Comparison of ENCODE assay signal across 21 mouse cellular contexts in genomic region chr13:10210522-10211244, GRCm38 (mm10).
DNase-seq lines count a peak whose midpoint lies in the region; ATAC-seq and TF ChIP-seq lines count a peak whose summit lies in the region.
"Had no signal": no experiment of that assay in that cellular context is flagged by ENCODE, and none has a peak within 500 bp of the region (broad histone marks: within the 10 kb centered on the region; RNA-seq: fewer than 3 reads in every experiment).

No protein-coding gene starts in this region.

- DNase-seq in spleen, adult 2 months (ENCODE audit: low read depth in 1 of 2, low spot score in 2 of 2), result no peak
- no peak for DNase-seq in spleen, postnatal 4 days (ENCODE audit: low spot score in 2 of 2)
- no peak for DNase-seq in heart, adult 11 months
- DNase-seq in lung, postnatal 0 days (ENCODE audit: low spot score), result no peak
- DNase-seq in lung, postnatal 10 days, result no peak
- DNase-seq: adrenal gland, postnatal 25 days; cerebellum, adult 9-11 months; forebrain, postnatal 0 days; heart, postnatal 14 days; kidney, postnatal 36 days; layer of hippocampus, postnatal 36 days; lung, adult 18-20 months; midbrain, embryonic 14.5 days had no signal

- TF ChIP-seq POLR2A in spleen, adult 2 months (IDR thresholded peaks at IDR 0.05; ENCODE audit: low read depth, low read length), result no peak

- no peak overlapping the region for H3K9ac ChIP-seq in lung, postnatal 0 days (replicated peaks; ENCODE audit: low read depth)
- H3K9ac ChIP-seq: embryonic facial prominence, embryonic 12.5 days; forebrain, postnatal 0 days; heart, embryonic 13.5 days; hindbrain, embryonic 12.5 days; limb, embryonic 12.5 days; liver, embryonic 12.5 days; neural tube, embryonic 13.5 days had no signal

- no peak overlapping the region for H3K4me2 ChIP-seq in lung, postnatal 0 days (replicated peaks; ENCODE audit: low read depth, low read length)
- H3K4me2 ChIP-seq: embryonic facial prominence, embryonic 12.5 days; heart, embryonic 13.5 days; hindbrain, embryonic 12.5 days; limb, embryonic 12.5 days; liver, embryonic 12.5 days; neural tube, embryonic 13.5 days had no signal

- no peaks in the 10 kb centered on the region for H3K9me3 ChIP-seq in lung, postnatal 0 days (ENCODE audit: low read length)
- H3K9me3 ChIP-seq: embryonic facial prominence, embryonic 12.5 days; heart, embryonic 13.5 days; hindbrain, embryonic 12.5 days; limb, embryonic 12.5 days; liver, embryonic 12.5 days; neural tube, embryonic 13.5 days had no signal

- TF ChIP-seq EP300 in lung, postnatal 0 days (IDR thresholded peaks at IDR 0.05), result no peak

- peak overlapping the region; percentile 81 for H3K27ac ChIP-seq in spleen, adult 2 months (ENCODE audit: insufficient read depth, low read length)
- H3K27ac ChIP-seq in lung, postnatal 0 days (ENCODE audit: low read length), result no peak overlapping the region
- H3K27ac ChIP-seq: embryonic facial prominence, embryonic 12.5 days; heart, embryonic 13.5 days; hindbrain, embryonic 12.5 days; limb, embryonic 12.5 days; liver, embryonic 12.5 days; neural tube, embryonic 13.5 days had no signal

- no peaks in the 10 kb centered on the region for H3K36me3 ChIP-seq in spleen, adult 2 months (ENCODE audit: control insufficient read depth, insufficient read depth, low read length)
- H3K36me3 ChIP-seq in lung, postnatal 0 days (ENCODE audit: insufficient read depth, low read length), result no peaks in the 10 kb centered on the region
- H3K36me3 ChIP-seq: embryonic facial prominence, embryonic 12.5 days; heart, embryonic 13.5 days; hindbrain, embryonic 12.5 days; limb, embryonic 12.5 days; liver, embryonic 12.5 days; neural tube, embryonic 13.5 days had no signal

- H3K4me1 ChIP-seq in spleen, adult 2 months (ENCODE audit: control insufficient read depth, insufficient read depth, insufficient read length), result peaks cover 4% of the 10 kb centered on the region
- no peaks in the 10 kb centered on the region for H3K4me1 ChIP-seq in lung, postnatal 0 days (ENCODE audit: insufficient read depth, low read depth, low read length)
- H3K4me1 ChIP-seq: embryonic facial prominence, embryonic 12.5 days; heart, embryonic 13.5 days; hindbrain, embryonic 12.5 days; liver, embryonic 12.5 days; neural tube, embryonic 13.5 days had no signal

- WGBS in spleen, adult 2 months, result 6% methylated on average over 1 of the region's 1 CpGs
- 0% methylated on average over 1 of the region's 1 CpGs for WGBS in lung, postnatal 0 days

- no peaks in the 10 kb centered on the region for H3K27me3 ChIP-seq in spleen, adult 2 months (ENCODE audit: control insufficient read depth, insufficient read depth, low read length)
- no peaks in the 10 kb centered on the region for H3K27me3 ChIP-seq in lung, postnatal 0 days (replicated peaks; ENCODE audit: insufficient read depth, low read length)
- H3K27me3 ChIP-seq: embryonic facial prominence, embryonic 12.5 days; heart, embryonic 13.5 days; hindbrain, embryonic 12.5 days; limb, embryonic 12.5 days; liver, embryonic 12.5 days; neural tube, embryonic 13.5 days had no signal

- peak; percentile 69 for ATAC-seq in activated CD4-positive, CD25-positive, alpha-beta regulatory T cell, adult 4 months
- peak; percentile 82 for ATAC-seq in megakaryocyte, adult 5-6 weeks (ENCODE audit: poor library complexity, severe bottlenecking)
- no peak for ATAC-seq in lung, postnatal 0 days
- ATAC-seq: forebrain, postnatal 0 days; liver, embryonic 12.5 days had no signal

- H3K4me3 ChIP-seq in spleen, adult 2 months (ENCODE audit: extremely low read depth, insufficient read depth, insufficient read length), result no peak overlapping the region
- no peak overlapping the region for H3K4me3 ChIP-seq in lung, postnatal 0 days (ENCODE audit: low read depth, low read length)
- H3K4me3 ChIP-seq: embryonic facial prominence, embryonic 12.5 days; heart, embryonic 13.5 days; hindbrain, embryonic 12.5 days; limb, embryonic 12.5 days; liver, embryonic 12.5 days; neural tube, embryonic 13.5 days had no signal

- TF ChIP-seq CTCF in spleen, adult 2 months (IDR thresholded peaks at IDR 0.05; ENCODE audit: extremely low read depth, insufficient read depth, insufficient read length, insufficient replicate concordance), result no peak
- no peak for TF ChIP-seq CTCF in lung, postnatal 0 days (IDR thresholded peaks at IDR 0.05)
